Comparison of ENCODE assay signal across 8 mouse cellular contexts in genomic region chr1:75219078-75219477, GRCm38 (mm10). TPM values are rescaled to one million over a fixed set of nuclear protein-coding genes. Genes with fewer than 3 reads are reported as not detected.
A peak's percentile ranks its signal among the peaks of the same experiment; 100 is the strongest.
DNase-seq lines count a peak whose midpoint lies in the region; ATAC-seq and TF ChIP-seq lines count a peak whose summit lies in the region.

No protein-coding gene starts in this region.

- peak; percentile 19; the same call in 1 of the 2 replicates for TF ChIP-seq CTCF in gastrocnemius, adult 2 months (IDR thresholded peaks at IDR 0.05)

- H3K27ac ChIP-seq in gastrocnemius, adult 2 months, result peak overlapping the region; percentile 98

- intact Hi-C loops in gastrocnemius, adult 2 months (cut with DNase I), result loop anchor here (2.0 kb wide), 1 partner anchor 18 kb away; the partner anchor contains the start of gene Dnajb2

- peak overlapping the region; percentile 88 for H3K4me3 ChIP-seq in gastrocnemius, adult 2 months

- DNase-seq in WW6 (ENCODE audit: low read depth, low spot score), result peak; percentile 86
- DNase-seq in gastrocnemius, adult 2 months, result peak; percentile 95
- peak; percentile 97 for DNase-seq in induced T-regulatory cell, adult 2 months (ENCODE audit: low read depth)
- peak; percentile 92 to 93 for DNase-seq in left cerebral cortex, adult 8-10 months (ENCODE audit: low spot score in 2 of 2)
- DNase-seq in right cerebral cortex, adult 2 months (ENCODE audit: low spot score in 2 of 2), result peak; percentile 93
- peak; percentile 60 for DNase-seq in urinary bladder, postnatal 10 days (ENCODE audit: low spot score)

- ATAC-seq in common myeloid progenitor, adult 5-6 weeks (replicated peaks; ENCODE audit: low read depth, poor library complexity, severe bottlenecking), result peak; percentile 70
- ATAC-seq in megakaryocyte, adult 5-6 weeks (ENCODE audit: poor library complexity, severe bottlenecking), result peak; percentile 77

RNA-seq across cellular contexts. Expression of gene Tuba4a, which starts 0.6 kb away (rescaled TPM):
- total RNA-seq in common myeloid progenitor, adult 5-6 weeks (2017), result 156 and 186 TPM in 2 replicates
- total RNA-seq in gastrocnemius, adult 2 months (2021), result 1,000 to 10,000 TPM; 1,043 to 1,330 TPM
- 100 to 1,000 TPM; 598 to 614 (median 602) TPM for total RNA-seq in left cerebral cortex, adult 8-10 months (2022)
- 373 and 391 TPM in 2 replicates for total RNA-seq in megakaryocyte, adult 5-6 weeks (2015)
- total RNA-seq in megakaryocyte, adult 5-6 weeks (2017), result 160 and 168 TPM in 2 replicates

RNA-seq across cellular contexts. Expression of gene Stk16, which starts 8.4 kb away (rescaled TPM):
- 60.9 and 92.2 TPM in 2 replicates for total RNA-seq in common myeloid progenitor, adult 5-6 weeks (2017)
- total RNA-seq in gastrocnemius, adult 2 months (2021), result 10 to 100 TPM; 18.8 to 20.2 TPM
- 10 to 100 TPM; 73.9 to 82.8 (median 80.2) TPM for total RNA-seq in left cerebral cortex, adult 8-10 months (2022)
- 99.9 and 101 TPM in 2 replicates for total RNA-seq in megakaryocyte, adult 5-6 weeks (2015)
- total RNA-seq in megakaryocyte, adult 5-6 weeks (2017), result 71.1 and 84.6 TPM in 2 replicates

RNA-seq across cellular contexts. Expression of gene Glb1l, which starts 8.5 kb away (rescaled TPM):
- 7.5 and 13.1 TPM in 2 replicates for total RNA-seq in common myeloid progenitor, adult 5-6 weeks (2017)
- total RNA-seq in gastrocnemius, adult 2 months (2021), result 1 to 10 TPM; 1.0 to 1.5 TPM
- 10 to 100 TPM; 14.0 to 18.3 (median 14.9) TPM for total RNA-seq in left cerebral cortex, adult 8-10 months (2022)
- total RNA-seq in megakaryocyte, adult 5-6 weeks (2015), result 7.5 and 8.2 TPM in 2 replicates
- total RNA-seq in megakaryocyte, adult 5-6 weeks (2017), result 6.7 and 12.2 TPM in 2 replicates

RNA-seq across cellular contexts. Expression of gene A630095N17Rik, which starts 12.8 kb away (rescaled TPM):
- 1.1 TPM in 1 of 2 replicates, not detected in the other for total RNA-seq in common myeloid progenitor, adult 5-6 weeks (2017)
- not detected for total RNA-seq in gastrocnemius, adult 2 months (2021)
- total RNA-seq in left cerebral cortex, adult 8-10 months (2022), result not detected
- total RNA-seq in megakaryocyte, adult 5-6 weeks (2015), result not detected in 2 replicates
- not detected in 2 replicates for total RNA-seq in megakaryocyte, adult 5-6 weeks (2017)

RNA-seq across cellular contexts. Expression of gene Dnajb2, which starts 17.1 kb away (rescaled TPM):
- total RNA-seq in common myeloid progenitor, adult 5-6 weeks (2017), result 5.9 and 9.5 TPM in 2 replicates
- total RNA-seq in gastrocnemius, adult 2 months (2021), result 10 to 100 TPM; 83.2 to 88.9 TPM
- total RNA-seq in left cerebral cortex, adult 8-10 months (2022), result 100 to 1,000 TPM in 3 of 4 experiments, 10 to 100 TPM in 1; 98.9 to 111 (median 108) TPM
- 1.9 and 2.6 TPM in 2 replicates for total RNA-seq in megakaryocyte, adult 5-6 weeks (2015)
- total RNA-seq in megakaryocyte, adult 5-6 weeks (2017), result 5.9 and 7.3 TPM in 2 replicates

Comparison
In these comparisons a context has a peak if more than half of its experiments do, and no peak if none do; other contexts are left out.
1. Peak in every context shown above with its lines: DNase-seq, ATAC-seq, H3K4me3 ChIP-seq and H3K27ac ChIP-seq.